Mouse (Mus musculus): ENCODE results near the gene Myh2.

Myh2 gene

GRCm38 (mm10) chr11:67151651-67152630 is 18.9 kb upstream of the Myh2 start:
- DNase-seq (ENCODE audit: low spot score in 2 of 2), result no peak

- peak; percentile 61 to 74 for DNase-seq (ENCODE audit: low spot score in 2 of 2)
Observed at GRCm38 (mm10) chr11:67153123-67153522, 17.7 kb upstream of the Myh2 start.

GRCm38 (mm10) chr11:67153843-67154242 is 17.0 kb upstream of the Myh2 start:
- no peak for DNase-seq (ENCODE audit: low spot score in 2 of 2)

- no peak for DNase-seq (ENCODE audit: low spot score in 2 of 2)
Observed at GRCm38 (mm10) chr11:67155650-67156049, 15.2 kb upstream of the Myh2 start.

GRCm38 (mm10) chr11:67160131-67160530 is 10.7 kb upstream of the Myh2 start:
- DNase-seq (ENCODE audit: low spot score in 2 of 2), result no peak

- peak; percentile 50 to 61 for DNase-seq (ENCODE audit: low spot score in 2 of 2)
Observed at GRCm38 (mm10) chr11:67163701-67164100, 7.1 kb upstream of the Myh2 start.

GRCm38 (mm10) chr11:67164851-67165250 is 6.0 kb upstream of the Myh2 start:
- no peak for DNase-seq (ENCODE audit: low spot score in 2 of 2)

- no peak for DNase-seq (ENCODE audit: low spot score in 2 of 2)
Observed at GRCm38 (mm10) chr11:67169301-67169700, 1.5 kb upstream of the Myh2 start.

GRCm38 (mm10) chr11:67172439-67172838 is 1.6 kb downstream of the Myh2 start:
- DNase-seq (ENCODE audit: low spot score in 2 of 2), result no peak

GRCm38 (mm10) chr11:67176376-67176775 is 5.5 kb downstream of the Myh2 start:
- no peak for DNase-seq (ENCODE audit: low spot score in 2 of 2)

- peak in 1 of 2 experiments; percentile 14 for DNase-seq (ENCODE audit: low spot score in 2 of 2)
Observed at GRCm38 (mm10) chr11:67190316-67190715, 19.5 kb downstream of the Myh2 start.

- DNase-seq (ENCODE audit: low spot score in 2 of 2), result peak in 1 of 2 experiments; percentile 28
Observed at GRCm38 (mm10) chr11:67190814-67191213, 20.0 kb downstream of the Myh2 start.

GRCm38 (mm10) chr11:67191496-67191895 is 20.7 kb downstream of the Myh2 start:
- no peak for DNase-seq (ENCODE audit: low spot score in 2 of 2)

GRCm38 (mm10) chr11:67199321-67199720 is 28.5 kb downstream of the Myh2 start:
- DNase-seq (ENCODE audit: low spot score in 2 of 2), result no peak

GRCm38 (mm10) chr11:67199752-67200151 is 28.9 kb downstream of the Myh2 start, which contains the start of gene Myh1:
Gene Myh1 (plus strand): TSS chr11:67200052.
- DNase-seq (ENCODE audit: low spot score in 2 of 2), result no peak

GRCm38 (mm10) chr11:67204766-67205165 is 33.9 kb downstream of the Myh2 start:
- DNase-seq (ENCODE audit: low spot score in 2 of 2), result no peak

- DNase-seq (ENCODE audit: low spot score in 2 of 2), result no peak
Observed at GRCm38 (mm10) chr11:67221803-67222202, 51.0 kb downstream of the Myh2 start.

GRCm38 (mm10) chr11:67224466-67224865 is 53.6 kb downstream of the Myh2 start:
- no peak for DNase-seq (ENCODE audit: low spot score in 2 of 2)

GRCm38 (mm10) chr11:67228731-67229130 is 57.9 kb downstream of the Myh2 start:
- no peak for DNase-seq (ENCODE audit: low spot score in 2 of 2)

GRCm38 (mm10) chr11:67229166-67229565 is 58.3 kb downstream of the Myh2 start:
- DNase-seq (ENCODE audit: low spot score in 2 of 2), result peak in 1 of 2 experiments; percentile 54

- no peak for DNase-seq (ENCODE audit: low spot score in 2 of 2)
Observed at GRCm38 (mm10) chr11:67229946-67230345, 59.1 kb downstream of the Myh2 start.

GRCm38 (mm10) chr11:67235639-67236358 is 65.0 kb downstream of the Myh2 start:
- peak in 1 of 2 experiments; percentile 62 for DNase-seq (ENCODE audit: low spot score in 2 of 2)

GRCm38 (mm10) chr11:67236799-67237198 is 66.0 kb downstream of the Myh2 start:
- DNase-seq (ENCODE audit: low spot score in 2 of 2), result no peak

Data from frontal cortex, postnatal 36 days (tissue).